Mouse (Mus musculus): ENCODE data around the gene Gabra5. TPM values are rescaled to one million over a fixed set of nuclear protein-coding genes. Genes with fewer than 3 reads are reported as not detected.

Gene Gabra5
- polyA plus RNA-seq, 1 experiment from 2014 or later = 0.07 TPM

GRCm38 (mm10) chr7:57448239-57448638 is 61.6 kb downstream of the Gabra5 start:
- DNase-seq = no peak

GRCm38 (mm10) chr7:57422675-57423074 is 87.2 kb downstream of the Gabra5 start:
- no peaks in the 10 kb centered on the region for H3K4me1 ChIP-seq (ENCODE audit: insufficient read depth)
- H3K27ac ChIP-seq (ENCODE audit: low read depth) = no peak overlapping the region
- no peaks in the 10 kb centered on the region for H3K36me3 ChIP-seq (ENCODE audit: insufficient read depth)
- no peak overlapping the region for H3K9ac ChIP-seq
- DNase-seq (no peak), ATAC-seq (ENCODE audit: insufficient read depth) (no peak)
- no peaks in the 10 kb centered on the region for H3K27me3 ChIP-seq (ENCODE audit: insufficient read depth, low read length)
- WGBS = 78% methylated on average over 1 of the region's 1 CpGs
- no peak overlapping the region for H3K4me2 ChIP-seq
- TF ChIP-seq CTCF (IDR thresholded peaks at IDR 0.05; ENCODE audit: low read depth) = no peak
- H3K9me3 ChIP-seq (ENCODE audit: low read depth, low read length) = no peaks in the 10 kb centered on the region
- H3K4me3 ChIP-seq (ENCODE audit: low read depth, low read length) = no peak overlapping the region

More at GRCm38 (mm10) chr7:57448239-57448638, 61.6 kb downstream of the Gabra5 start:
- no peak for ATAC-seq (ENCODE audit: insufficient read depth)
- Histone ChIP-seq H3K4me2 (no peak overlapping the region), H3K27ac (ENCODE audit: low read depth) (no peak overlapping the region), H3K27me3 (ENCODE audit: insufficient read depth, low read length) (no peaks in the 10 kb centered on the region), H3K4me3 (ENCODE audit: low read depth, low read length) (no peak overlapping the region), H3K4me1 (ENCODE audit: insufficient read depth) (no peaks in the 10 kb centered on the region), H3K9me3 (ENCODE audit: low read depth, low read length) (no peaks in the 10 kb centered on the region), H3K9ac (no peak overlapping the region), H3K36me3 (ENCODE audit: insufficient read depth) (no peaks in the 10 kb centered on the region)
- WGBS = 64% methylated on average over 1 of the region's 1 CpGs
- no peak for TF ChIP-seq CTCF (IDR thresholded peaks at IDR 0.05; ENCODE audit: low read depth)

- no peak for TF ChIP-seq CTCF (IDR thresholded peaks at IDR 0.05; ENCODE audit: low read depth)
- no peak overlapping the region for H3K4me3 ChIP-seq (ENCODE audit: low read depth, low read length)
- WGBS = 56% methylated on average over 1 of the region's 1 CpGs
- H3K9me3 ChIP-seq (ENCODE audit: low read depth, low read length) = no peaks in the 10 kb centered on the region
- no peak overlapping the region for H3K4me2 ChIP-seq
- H3K9ac ChIP-seq = no peak overlapping the region
- H3K36me3 ChIP-seq (ENCODE audit: insufficient read depth) = no peaks in the 10 kb centered on the region
- no peak overlapping the region for H3K27ac ChIP-seq (ENCODE audit: low read depth)
- ATAC-seq (ENCODE audit: insufficient read depth) (no peak), DNase-seq (no peak)
- H3K4me1 ChIP-seq (ENCODE audit: insufficient read depth) = no peaks in the 10 kb centered on the region
- no peaks in the 10 kb centered on the region for H3K27me3 ChIP-seq (ENCODE audit: insufficient read depth, low read length)
Measured at GRCm38 (mm10) chr7:57421044-57421443, 88.8 kb downstream of the Gabra5 start.

- no peaks in the 10 kb centered on the region for H3K9me3 ChIP-seq (ENCODE audit: low read depth, low read length)
- no peaks in the 10 kb centered on the region for H3K4me1 ChIP-seq (ENCODE audit: insufficient read depth)
- no peak within 1 kb of the TSS for H3K4me3 ChIP-seq (ENCODE audit: low read depth, low read length)
- H3K9ac ChIP-seq = no peak within 1 kb of the TSS
- no peaks in the 10 kb centered on the region for H3K27me3 ChIP-seq (ENCODE audit: insufficient read depth, low read length)
- TF ChIP-seq CTCF (IDR thresholded peaks at IDR 0.05; ENCODE audit: low read depth) = no peak
- ATAC-seq (ENCODE audit: insufficient read depth) (no peak), DNase-seq (no peak)
- H3K4me2 ChIP-seq = no peak within 1 kb of the TSS
- H3K27ac ChIP-seq (ENCODE audit: low read depth) = no peak within 1 kb of the TSS
- H3K36me3 ChIP-seq (ENCODE audit: insufficient read depth) = no peaks in the 10 kb centered on the region
- 76% methylated on average over 2 of the region's 2 CpGs for WGBS
Measured at GRCm38 (mm10) chr7:57419392-57419791, 90.5 kb downstream of the Gabra5 start, which contains the start of gene Gabrb3. TSS of gene Gabrb3 (plus strand) at chr7:57419692.

GRCm38 (mm10) chr7:57412896-57413295 is 97.0 kb downstream of the Gabra5 start:
- 28% methylated on average over 1 of the region's 1 CpGs for WGBS
- no peak overlapping the region for H3K4me2 ChIP-seq
- no peaks in the 10 kb centered on the region for H3K36me3 ChIP-seq (ENCODE audit: insufficient read depth)
- H3K27ac ChIP-seq (ENCODE audit: low read depth) = no peak overlapping the region
- TF ChIP-seq CTCF (IDR thresholded peaks at IDR 0.05; ENCODE audit: low read depth) = no peak
- H3K27me3 ChIP-seq (ENCODE audit: insufficient read depth, low read length) = no peaks in the 10 kb centered on the region
- H3K9me3 ChIP-seq (ENCODE audit: low read depth, low read length) = no peaks in the 10 kb centered on the region
- H3K9ac ChIP-seq = no peak overlapping the region
- H3K4me1 ChIP-seq (ENCODE audit: insufficient read depth) = no peaks in the 10 kb centered on the region
- H3K4me3 ChIP-seq (ENCODE audit: low read depth, low read length) = no peak overlapping the region
- DNase-seq (no peak), ATAC-seq (ENCODE audit: insufficient read depth) (no peak)

- H3K27me3 ChIP-seq (ENCODE audit: insufficient read depth, low read length) = no peaks in the 10 kb centered on the region
- no peaks in the 10 kb centered on the region for H3K36me3 ChIP-seq (ENCODE audit: insufficient read depth)
- H3K9me3 ChIP-seq (ENCODE audit: low read depth, low read length) = no peaks in the 10 kb centered on the region
- H3K9ac ChIP-seq = no peak overlapping the region
- 76% methylated on average over 4 of the region's 4 CpGs for WGBS
- no peak overlapping the region for H3K4me2 ChIP-seq
- H3K4me1 ChIP-seq (ENCODE audit: insufficient read depth) = no peaks in the 10 kb centered on the region
- TF ChIP-seq CTCF (IDR thresholded peaks at IDR 0.05; ENCODE audit: low read depth) = no peak
- DNase-seq (no peak), ATAC-seq (ENCODE audit: insufficient read depth) (no peak)
- H3K4me3 ChIP-seq (ENCODE audit: low read depth, low read length) = no peak overlapping the region
- H3K27ac ChIP-seq (ENCODE audit: low read depth) = no peak overlapping the region
Measured at GRCm38 (mm10) chr7:57411163-57411562, 98.7 kb downstream of the Gabra5 start.

- WGBS = 83% methylated on average over 4 of the region's 4 CpGs
- no peak overlapping the region for H3K4me2 ChIP-seq
- no peaks in the 10 kb centered on the region for H3K4me1 ChIP-seq (ENCODE audit: insufficient read depth)
- H3K9me3 ChIP-seq (ENCODE audit: low read depth, low read length) = no peaks in the 10 kb centered on the region
- H3K4me3 ChIP-seq (ENCODE audit: low read depth, low read length) = no peak overlapping the region
- H3K36me3 ChIP-seq (ENCODE audit: insufficient read depth) = no peaks in the 10 kb centered on the region
- no peak overlapping the region for H3K27ac ChIP-seq (ENCODE audit: low read depth)
- H3K27me3 ChIP-seq (ENCODE audit: insufficient read depth, low read length) = no peaks in the 10 kb centered on the region
- TF ChIP-seq CTCF (IDR thresholded peaks at IDR 0.05; ENCODE audit: low read depth) = no peak
- ATAC-seq (ENCODE audit: insufficient read depth) = no peak
- DNase-seq = no peak
- H3K9ac ChIP-seq = no peak overlapping the region
Measured at GRCm38 (mm10) chr7:57393551-57393950, 116.3 kb downstream of the Gabra5 start.

- no peak overlapping the region for H3K4me2 ChIP-seq
- no peak overlapping the region for H3K4me3 ChIP-seq (ENCODE audit: low read depth, low read length)
- no peak overlapping the region for H3K27ac ChIP-seq (ENCODE audit: low read depth)
- no peak overlapping the region for H3K9ac ChIP-seq
- DNase-seq (no peak), ATAC-seq (ENCODE audit: insufficient read depth) (no peak)
- peaks cover 25% of the 10 kb centered on the region for H3K27me3 ChIP-seq (ENCODE audit: insufficient read depth, low read length)
- no peaks in the 10 kb centered on the region for H3K4me1 ChIP-seq (ENCODE audit: insufficient read depth)
- TF ChIP-seq CTCF (IDR thresholded peaks at IDR 0.05; ENCODE audit: low read depth) = no peak
- no peaks in the 10 kb centered on the region for H3K36me3 ChIP-seq (ENCODE audit: insufficient read depth)
- 30% methylated on average over 4 of the region's 4 CpGs for WGBS
- H3K9me3 ChIP-seq (ENCODE audit: low read depth, low read length) = no peaks in the 10 kb centered on the region
Measured at GRCm38 (mm10) chr7:57390046-57390445, 119.8 kb downstream of the Gabra5 start.

All from lung, embryonic 14.5 days (tissue).